Mouse (Mus musculus) frontal cortex, postnatal 36 days (tissue): ENCODE results near the gene Adora2a.
A peak's percentile ranks its signal among the peaks of the same experiment; 100 is the strongest.
"Not testable (repeated sequence)": the region's sequence is repeated elsewhere in the genome, so short reads cannot be mapped to it uniquely, and the experiment has no call there.

Source experiments
- DNase-seq, 2 experiments: peaks; one replicate each; pipeline ENCODE4 v3.0.0; 2022; ENCODE audit warnings: low spot score in 2 of 2

The Adora2a gene

DNA sequence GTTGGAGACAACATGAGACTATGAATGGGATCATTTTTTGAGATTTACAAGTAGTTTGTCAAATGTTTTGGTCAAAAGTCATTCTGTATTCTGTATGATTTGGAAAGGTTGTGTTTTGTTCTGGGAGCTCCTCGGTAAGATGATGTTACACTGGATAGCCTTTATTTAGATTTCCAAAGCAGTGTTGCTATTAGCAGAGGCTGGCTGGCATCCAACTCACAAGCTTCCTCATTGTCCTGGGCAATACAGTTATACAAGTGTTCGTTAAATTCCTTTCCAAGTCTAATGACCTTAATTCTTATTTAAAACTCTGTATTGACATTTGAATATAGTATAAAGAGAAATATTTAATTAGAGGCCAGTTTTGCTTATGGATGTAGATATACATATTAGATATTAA lies 28.6 kb downstream of the Adora2a start:
- DNase-seq = no peak

DNA sequence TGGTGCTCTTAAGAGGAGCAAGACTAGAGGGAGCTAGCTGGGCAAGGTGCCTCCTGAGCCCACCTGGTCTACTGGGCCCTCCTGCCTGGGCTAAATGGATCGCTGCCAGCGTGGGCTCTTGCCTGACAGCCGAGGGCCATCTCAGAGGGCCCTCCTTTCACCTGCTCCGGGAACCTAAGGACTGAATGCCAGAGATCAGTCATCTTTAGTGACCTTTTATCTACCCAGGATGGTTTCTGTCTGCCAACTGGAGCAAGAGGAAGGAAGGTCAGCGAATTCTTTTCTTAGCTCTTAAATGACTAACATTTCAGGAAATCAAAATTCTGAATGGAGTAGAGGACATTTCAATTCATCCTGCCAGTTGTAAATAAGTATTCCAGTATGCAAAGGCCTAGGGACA lies 33.9 kb downstream of the Adora2a start:
- no peak for DNase-seq

DNA sequence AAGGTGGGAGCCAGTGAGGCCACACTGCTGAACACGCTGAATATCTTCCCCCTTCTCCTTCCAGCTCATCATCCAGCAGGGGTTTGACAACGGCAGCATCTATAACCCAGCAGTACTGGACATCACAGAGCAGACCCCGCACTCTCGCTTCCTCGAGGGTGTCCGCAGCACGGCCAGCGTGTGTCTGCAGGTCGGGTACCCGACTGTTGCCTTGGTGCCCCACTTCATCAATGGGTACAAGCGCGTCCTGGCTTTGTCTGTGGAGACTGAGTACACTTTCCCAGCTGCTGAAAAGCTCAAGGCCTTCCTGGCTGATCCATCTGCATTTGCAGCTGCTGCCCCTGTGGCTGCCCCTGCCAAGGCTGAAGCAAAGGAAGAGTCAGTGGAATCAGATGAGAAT lies 35.9 kb downstream of the Adora2a start:
- no peak for DNase-seq

DNA sequence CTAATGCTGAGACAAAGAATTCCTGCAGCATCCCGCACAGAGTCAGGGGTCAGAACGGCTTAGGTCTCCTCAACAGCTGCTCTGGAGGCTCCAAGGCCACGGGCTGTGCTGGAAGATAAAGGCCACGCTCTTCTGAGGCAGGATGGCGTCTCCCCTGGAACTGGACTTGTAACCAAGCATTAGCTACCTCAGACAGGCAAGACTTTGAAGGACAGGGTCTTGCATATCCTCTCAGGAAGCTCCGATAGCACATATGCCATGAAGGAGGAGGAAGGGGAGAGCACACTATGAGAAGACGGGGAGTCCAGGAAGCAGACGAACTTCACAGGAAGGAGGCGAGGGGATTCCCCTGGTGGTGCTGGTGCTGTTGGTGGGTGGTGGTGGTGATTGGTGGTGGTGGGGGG lies 37.2 kb downstream of the Adora2a start:
- DNase-seq = not testable (repeated sequence)

DNA sequence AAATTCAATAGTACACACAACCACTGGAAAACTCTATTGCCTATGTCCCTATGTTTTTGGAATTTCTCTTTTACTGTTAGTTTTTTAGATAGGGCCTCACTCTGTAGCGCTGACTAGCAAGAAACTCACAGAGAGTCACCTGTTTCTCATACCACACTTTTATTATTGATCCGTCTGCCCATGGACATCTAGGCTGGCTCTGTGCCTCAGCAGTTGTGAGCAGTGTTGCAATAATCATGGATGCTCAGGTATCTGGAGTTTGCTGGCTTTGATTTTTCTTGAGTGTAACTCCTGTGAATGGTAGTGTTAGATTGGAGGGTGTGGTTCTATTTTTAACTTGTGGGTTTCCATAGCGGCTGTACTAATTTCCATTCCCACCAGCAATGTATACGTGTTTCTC lies 38.7 kb downstream of the Adora2a start:
- DNase-seq = no peak

DNA sequence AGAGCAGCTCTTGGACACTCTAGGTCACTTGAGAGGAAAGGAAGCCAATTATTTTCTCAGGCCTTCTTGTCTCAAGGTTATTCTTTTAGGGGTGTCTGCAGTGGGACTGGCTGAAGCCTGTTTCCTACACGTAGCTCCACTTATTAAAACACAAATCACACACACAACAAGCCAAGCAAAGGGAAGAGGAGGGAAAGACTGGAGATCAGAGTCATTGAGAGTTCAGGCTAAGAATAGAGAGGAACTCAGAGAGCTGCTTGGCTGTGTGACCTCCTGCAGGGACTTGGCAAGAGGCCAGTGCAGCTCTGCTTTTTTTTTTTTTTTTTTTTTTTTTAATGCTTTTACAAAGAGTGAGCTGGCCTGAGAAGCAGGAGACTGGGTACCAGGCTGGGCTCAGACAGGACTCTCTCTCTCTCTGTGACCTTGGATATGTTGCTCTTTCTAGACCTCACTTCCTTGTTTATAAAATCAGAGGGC lies 47.6 kb downstream of the Adora2a start:
- peak; percentile 3 to 8 for DNase-seq

DNA sequence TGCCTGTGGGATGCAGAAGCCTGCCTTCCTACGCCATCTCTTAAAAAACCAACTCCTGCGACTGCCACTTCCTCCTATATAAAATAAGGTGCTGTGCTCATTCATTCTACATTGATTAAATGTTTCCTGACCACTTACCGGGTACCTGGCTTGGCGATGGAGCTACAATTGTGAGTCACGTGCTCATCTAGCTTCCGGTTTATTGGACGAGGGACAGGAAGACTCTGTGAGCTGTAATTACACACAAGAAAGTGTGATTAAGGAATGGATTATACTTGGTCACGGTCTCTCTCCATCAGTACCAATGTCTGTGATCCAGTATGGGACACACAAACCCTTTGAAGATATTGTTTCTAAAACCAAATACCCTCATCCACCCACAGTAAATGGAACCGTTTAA lies 48.1 kb downstream of the Adora2a start:
- no peak for DNase-seq

DNA sequence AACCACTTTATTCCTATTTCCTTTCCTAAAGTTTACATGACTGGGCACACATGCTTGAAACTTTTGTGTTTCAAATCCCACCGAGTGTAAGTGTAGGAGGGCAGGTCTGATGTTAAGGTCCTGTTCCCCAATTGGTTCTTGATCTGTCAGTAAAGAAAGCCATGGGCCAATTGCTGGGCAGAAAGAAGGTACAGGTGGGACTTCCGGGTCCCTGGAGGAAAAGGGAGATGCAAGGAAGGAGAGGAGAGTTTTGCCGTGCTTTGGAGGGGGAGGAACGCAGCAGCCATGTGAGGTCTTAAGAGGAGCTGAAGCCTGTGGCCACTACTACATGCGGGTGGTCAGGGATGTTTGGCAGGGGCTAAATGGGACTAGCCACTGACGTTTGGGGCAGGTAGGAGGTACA lies 48.6 kb downstream of the Adora2a start:
- no peak for DNase-seq

DNA sequence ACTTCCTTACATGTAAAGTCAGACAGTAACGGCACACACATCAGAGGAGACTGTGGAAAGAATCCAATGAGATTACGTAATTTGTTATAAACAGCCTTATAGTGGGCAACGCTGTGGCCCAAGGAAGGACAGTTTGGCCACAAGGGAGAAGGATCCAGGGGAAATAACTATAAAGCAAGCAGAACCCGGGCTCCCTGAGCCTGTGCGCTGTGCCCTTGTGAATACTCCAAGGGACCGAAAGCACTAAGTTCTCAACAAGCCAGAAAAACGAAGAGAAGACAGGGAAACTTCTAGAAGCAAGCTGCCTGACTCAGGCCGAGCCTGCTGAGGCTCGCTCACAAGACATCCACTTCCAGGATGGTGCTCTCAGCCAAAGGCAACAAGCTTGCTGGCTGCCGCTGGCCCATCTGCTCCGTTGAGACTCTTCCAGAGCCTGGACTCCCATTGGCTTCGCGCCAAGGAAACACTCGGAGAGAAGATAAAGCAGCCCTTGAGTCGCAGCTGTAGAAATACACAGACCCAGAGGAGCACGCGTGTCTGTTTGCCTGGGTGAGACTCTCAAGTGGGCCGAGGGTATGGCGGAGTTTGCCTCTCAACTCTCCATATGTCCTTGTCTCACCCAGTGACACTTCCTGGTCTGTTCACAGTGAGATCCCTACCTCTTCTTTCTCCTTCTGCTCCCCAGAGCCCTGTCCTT lies 57.1 kb downstream of the Adora2a start:
- DNase-seq = peak; percentile 7 to 13

DNA sequence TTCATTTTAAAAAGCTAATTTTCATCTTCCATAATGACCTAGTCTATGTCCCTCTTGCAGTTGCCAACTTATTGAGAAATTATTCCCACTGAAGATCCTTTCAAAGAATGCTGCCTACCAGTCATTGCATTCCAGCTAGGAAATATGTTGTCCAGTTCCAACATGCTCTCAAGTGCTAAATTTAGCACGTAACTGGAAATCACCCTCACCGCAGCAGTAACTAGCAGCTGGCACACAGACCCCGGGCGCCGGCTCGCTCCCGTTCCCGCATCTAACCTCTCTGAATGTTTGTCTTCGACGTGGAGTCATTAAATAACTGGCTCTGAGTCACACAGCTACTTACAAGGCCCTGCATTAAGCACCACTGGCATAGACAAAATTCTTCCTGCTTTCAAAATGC lies 62.0 kb downstream of the Adora2a start:
- no peak for DNase-seq
